Mouse (Mus musculus): ENCODE measurements at regions not wholly inside any gene's neighbourhood (a gene's known extent, or its start where the extent isn't known, plus 50 kb on each side); places are given as distances from the start of the nearest gene placed in this dataset.

DNA sequence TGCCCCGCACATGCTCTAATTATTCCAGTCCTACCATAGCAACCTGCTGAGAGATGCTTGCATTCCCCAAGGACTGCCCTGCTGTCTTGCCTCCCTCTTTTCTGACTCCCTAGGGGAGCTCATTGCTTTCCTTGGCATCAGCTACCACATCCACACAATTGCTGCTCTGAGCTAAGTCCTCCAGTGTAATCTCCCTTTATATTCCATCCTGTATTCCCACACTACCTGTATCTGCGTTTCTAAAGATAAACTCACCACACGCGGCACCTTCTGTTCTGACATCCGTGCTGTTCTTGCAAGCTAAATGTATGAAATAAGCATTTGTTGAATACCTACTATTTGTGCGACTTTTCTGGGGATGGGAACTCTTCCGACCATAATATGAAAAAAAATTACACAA is 85.4 kb upstream of the Plcz1 start:
- H3K27me3 ChIP-seq (ENCODE audit: control insufficient read depth, insufficient read depth, low read length, poor library complexity, severe bottlenecking), result no peaks in the 10 kb centered on the region
- TF ChIP-seq POLR2A (IDR thresholded peaks at IDR 0.05; ENCODE audit: insufficient read depth, low read length), result no peak
- no peak for TF ChIP-seq EP300 (IDR thresholded peaks at IDR 0.05; ENCODE audit: insufficient read depth, low read depth, low read length)
- no peak for TF ChIP-seq CTCF (IDR thresholded peaks at IDR 0.05; ENCODE audit: low read depth, low read length)
- H3K36me3 ChIP-seq (ENCODE audit: control insufficient read depth, insufficient read depth, low read length, poor library complexity, severe bottlenecking), result no peaks in the 10 kb centered on the region
- H3K9ac ChIP-seq (ENCODE audit: low read depth, poor library complexity, severe bottlenecking), result no peak overlapping the region
- H3K4me3 ChIP-seq (ENCODE audit: low read depth, low read length), result no peak overlapping the region
- H3K4me1 ChIP-seq (ENCODE audit: control insufficient read depth, insufficient read depth, low read length), result no peaks in the 10 kb centered on the region
- H3K9me3 ChIP-seq (replicated peaks; ENCODE audit: control insufficient read depth, insufficient read depth, low read length, poor library complexity, severe bottlenecking), result peaks cover 3% of the 10 kb centered on the region
- no peak overlapping the region for H3K27ac ChIP-seq (ENCODE audit: insufficient read depth, low read length)

DNA sequence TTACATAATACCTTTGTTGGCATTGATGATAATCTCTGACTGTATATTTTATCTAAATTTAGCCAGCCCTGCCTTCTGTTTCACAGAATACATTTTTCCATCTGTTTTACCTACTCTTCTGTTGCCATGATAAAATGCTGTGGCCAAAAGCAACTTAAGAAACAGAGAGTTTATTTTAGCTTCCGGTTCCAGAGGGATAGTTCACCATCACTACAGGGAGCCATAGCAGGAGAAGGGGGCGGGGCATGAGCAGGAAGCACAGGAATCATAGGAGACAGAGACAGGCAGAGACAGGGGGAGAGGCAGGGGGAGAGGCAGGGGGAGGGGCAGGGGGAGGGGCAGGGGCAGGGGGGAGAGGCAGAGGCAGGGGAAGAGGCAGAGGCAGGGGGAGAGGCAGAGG is 72.8 kb upstream of the Plcz1 start:
- Histone ChIP-seq H3K36me3 (ENCODE audit: control insufficient read depth, insufficient read depth, low read length, poor library complexity, severe bottlenecking) (no peaks in the 10 kb centered on the region), H3K9ac (ENCODE audit: low read depth, poor library complexity, severe bottlenecking) (no peak overlapping the region), H3K9me3 (replicated peaks; ENCODE audit: control insufficient read depth, insufficient read depth, low read length, poor library complexity, severe bottlenecking) (peaks cover 7% of the 10 kb centered on the region), H3K27ac (ENCODE audit: insufficient read depth, low read length) (no peak overlapping the region), H3K27me3 (ENCODE audit: control insufficient read depth, insufficient read depth, low read length, poor library complexity, severe bottlenecking) (no peaks in the 10 kb centered on the region), H3K4me3 (ENCODE audit: low read depth, low read length) (no peak overlapping the region), H3K4me1 (ENCODE audit: control insufficient read depth, insufficient read depth, low read length) (no peaks in the 10 kb centered on the region)
- TF ChIP-seq EP300 (IDR thresholded peaks at IDR 0.05; ENCODE audit: insufficient read depth, low read depth, low read length), result no peak
- TF ChIP-seq CTCF (IDR thresholded peaks at IDR 0.05; ENCODE audit: low read depth, low read length), result no peak
- TF ChIP-seq POLR2A (IDR thresholded peaks at IDR 0.05; ENCODE audit: insufficient read depth, low read length), result no peak

GRCm38 (mm10) chr6:140112054-140112453 is 70.8 kb upstream of the Plcz1 start:
- no peak for TF ChIP-seq POLR2A (IDR thresholded peaks at IDR 0.05; ENCODE audit: insufficient read depth, low read length)
- TF ChIP-seq CTCF (IDR thresholded peaks at IDR 0.05; ENCODE audit: low read depth, low read length), result no peak
- no peak for TF ChIP-seq EP300 (IDR thresholded peaks at IDR 0.05; ENCODE audit: insufficient read depth, low read depth, low read length)
- Histone ChIP-seq H3K27me3 (ENCODE audit: control insufficient read depth, insufficient read depth, low read length, poor library complexity, severe bottlenecking) (no peaks in the 10 kb centered on the region), H3K36me3 (ENCODE audit: control insufficient read depth, insufficient read depth, low read length, poor library complexity, severe bottlenecking) (no peaks in the 10 kb centered on the region), H3K9ac (ENCODE audit: low read depth, poor library complexity, severe bottlenecking) (no peak overlapping the region), H3K4me1 (ENCODE audit: control insufficient read depth, insufficient read depth, low read length) (no peaks in the 10 kb centered on the region), H3K9me3 (replicated peaks; ENCODE audit: control insufficient read depth, insufficient read depth, low read length, poor library complexity, severe bottlenecking) (peaks cover 7% of the 10 kb centered on the region), H3K4me3 (ENCODE audit: low read depth, low read length) (no peak overlapping the region), H3K27ac (ENCODE audit: insufficient read depth, low read length) (no peak overlapping the region)

- H3K9me3 ChIP-seq (replicated peaks; ENCODE audit: control insufficient read depth, insufficient read depth, low read length, poor library complexity, severe bottlenecking), result peaks cover under 1% of the 10 kb centered on the region; the same call in 1 of the 2 replicates
- no peaks in the 10 kb centered on the region for H3K27me3 ChIP-seq (ENCODE audit: control insufficient read depth, insufficient read depth, low read length, poor library complexity, severe bottlenecking)
- H3K4me3 ChIP-seq (ENCODE audit: low read depth, low read length), result no peak overlapping the region
- no peaks in the 10 kb centered on the region for H3K36me3 ChIP-seq (ENCODE audit: control insufficient read depth, insufficient read depth, low read length, poor library complexity, severe bottlenecking)
- no peak overlapping the region for H3K9ac ChIP-seq (ENCODE audit: low read depth, poor library complexity, severe bottlenecking)
- no peak overlapping the region for H3K27ac ChIP-seq (ENCODE audit: insufficient read depth, low read length)
- no peak for TF ChIP-seq CTCF (IDR thresholded peaks at IDR 0.05; ENCODE audit: low read depth, low read length)
- TF ChIP-seq POLR2A (IDR thresholded peaks at IDR 0.05; ENCODE audit: insufficient read depth, low read length), result no peak
- no peak for TF ChIP-seq EP300 (IDR thresholded peaks at IDR 0.05; ENCODE audit: insufficient read depth, low read depth, low read length)
- H3K4me1 ChIP-seq (ENCODE audit: control insufficient read depth, insufficient read depth, low read length), result no peaks in the 10 kb centered on the region
Observed at GRCm38 (mm10) chr6:140108083-140108482, 66.8 kb upstream of the Plcz1 start.

GRCm38 (mm10) chr6:140107628-140108027 is 66.4 kb upstream of the Plcz1 start:
- H3K4me1 ChIP-seq (ENCODE audit: control insufficient read depth, insufficient read depth, low read length), result no peaks in the 10 kb centered on the region
- no peaks in the 10 kb centered on the region for H3K27me3 ChIP-seq (ENCODE audit: control insufficient read depth, insufficient read depth, low read length, poor library complexity, severe bottlenecking)
- H3K9ac ChIP-seq (ENCODE audit: low read depth, poor library complexity, severe bottlenecking), result no peak overlapping the region
- no peaks in the 10 kb centered on the region for H3K9me3 ChIP-seq (replicated peaks; ENCODE audit: control insufficient read depth, insufficient read depth, low read length, poor library complexity, severe bottlenecking)
- H3K27ac ChIP-seq (ENCODE audit: insufficient read depth, low read length), result no peak overlapping the region
- no peaks in the 10 kb centered on the region for H3K36me3 ChIP-seq (ENCODE audit: control insufficient read depth, insufficient read depth, low read length, poor library complexity, severe bottlenecking)
- H3K4me3 ChIP-seq (ENCODE audit: low read depth, low read length), result no peak overlapping the region
- TF ChIP-seq EP300 (IDR thresholded peaks at IDR 0.05; ENCODE audit: insufficient read depth, low read depth, low read length), result no peak
- no peak for TF ChIP-seq POLR2A (IDR thresholded peaks at IDR 0.05; ENCODE audit: insufficient read depth, low read length)

GRCm38 (mm10) chr6:140106141-140106540 is 64.9 kb upstream of the Plcz1 start:
- H3K4me3 ChIP-seq (ENCODE audit: low read depth, low read length), result no peak overlapping the region
- H3K9ac ChIP-seq (ENCODE audit: low read depth, poor library complexity, severe bottlenecking), result no peak overlapping the region
- H3K36me3 ChIP-seq (ENCODE audit: control insufficient read depth, insufficient read depth, low read length, poor library complexity, severe bottlenecking), result no peaks in the 10 kb centered on the region
- no peaks in the 10 kb centered on the region for H3K27me3 ChIP-seq (ENCODE audit: control insufficient read depth, insufficient read depth, low read length, poor library complexity, severe bottlenecking)
- TF ChIP-seq CTCF (IDR thresholded peaks at IDR 0.05; ENCODE audit: low read depth, low read length), result no peak
- no peak for TF ChIP-seq POLR2A (IDR thresholded peaks at IDR 0.05; ENCODE audit: insufficient read depth, low read length)
- TF ChIP-seq EP300 (IDR thresholded peaks at IDR 0.05; ENCODE audit: insufficient read depth, low read depth, low read length), result no peak
- H3K9me3 ChIP-seq (replicated peaks; ENCODE audit: control insufficient read depth, insufficient read depth, low read length, poor library complexity, severe bottlenecking), result no peaks in the 10 kb centered on the region
- H3K4me1 ChIP-seq (ENCODE audit: control insufficient read depth, insufficient read depth, low read length), result no peaks in the 10 kb centered on the region
- no peak overlapping the region for H3K27ac ChIP-seq (ENCODE audit: insufficient read depth, low read length)

All from ES-Bruce4 (cell line).